Mouse (Mus musculus): ENCODE data around the gene Stfa1.
"Not testable (repeated sequence)": the region's sequence is repeated elsewhere in the genome, so short reads cannot be mapped to it uniquely, and the experiment has no call there.

Stfa1 gene

GRCm38 (mm10) chr16:36276796-36277195, at the start of gene Stfa1:
Gene Stfa1 (plus strand): TSS chr16:36276951.
- DNase-seq (ENCODE audit: inconsistent age in 2 of 2, low spot score in 1 of 2): not testable (repeated sequence)

- not testable (repeated sequence) for DNase-seq (ENCODE audit: inconsistent age in 2 of 2, low spot score in 1 of 2)
Observed at GRCm38 (mm10) chr16:36260585-36260984, 16.2 kb upstream of the Stfa1 start.

- DNase-seq (ENCODE audit: inconsistent age in 2 of 2, low spot score in 1 of 2): no peak
Observed at GRCm38 (mm10) chr16:36289140-36289539, 12.4 kb downstream of the Stfa1 start.

- no peak for DNase-seq (ENCODE audit: inconsistent age in 2 of 2, low spot score in 1 of 2)
Observed at GRCm38 (mm10) chr16:36307631-36308030, 30.9 kb downstream of the Stfa1 start.

- DNase-seq (ENCODE audit: inconsistent age in 2 of 2, low spot score in 1 of 2): not testable (repeated sequence)
Observed at GRCm38 (mm10) chr16:36316111-36316510, 39.4 kb downstream of the Stfa1 start.

GRCm38 (mm10) chr16:36319286-36319685, 42.5 kb downstream of the Stfa1 start:
- DNase-seq (ENCODE audit: inconsistent age in 2 of 2, low spot score in 1 of 2): no peak

- DNase-seq (ENCODE audit: inconsistent age in 2 of 2, low spot score in 1 of 2): no peak
Observed at GRCm38 (mm10) chr16:36334232-36334631, 57.5 kb downstream of the Stfa1 start, which contains the start of gene BC117090. Gene BC117090 (minus strand): TSS chr16:36334332.

All from adrenal gland, adult (tissue).